Mouse (Mus musculus) hematopoietic stem cell, adult 5-6 weeks (primary cell): ENCODE results near the gene Sema4f. TPM values are rescaled to one million over a fixed set of nuclear protein-coding genes. Genes with fewer than 3 reads are reported as not detected.

Experiments
- ATAC-seq, 2 experiments: fragments of 125-278 bp in 1 of 2; replicated peaks in 1 of 2; 2 replicates each; pipeline ENCODE4 v1.8.0; 2016 to 2017; ENCODE audit warnings: inconsistent platforms in 2 of 2, mild to moderate bottlenecking in 2 of 2, moderate number of reproducible peaks in 2 of 2, low read depth in 1 of 2, moderate TSS enrichment in 1 of 2; ENCODE audit not compliant: low FRiP score in 2 of 2, poor library complexity in 2 of 2, severe bottlenecking in 2 of 2, insufficient read depth in 1 of 2, low TSS enrichment in 1 of 2
- total RNA-seq: library from RNA; stranded (forward); fragments of 172-1452, 232-1000 nt; gene quantifications from 2 replicates; pipeline ENCODE4 v1.2.3, GENCODE M21; 2017

The Sema4f gene
- total RNA-seq, 1 experiment from 2014 or later: 0.55 TPM

- no peak for ATAC-seq
Measured at GRCm38 (mm10) chr6:82885441-82885840, 54.1 kb downstream of the Sema4f start.

GRCm38 (mm10) chr6:82884570-82884969, 55.0 kb downstream of the Sema4f start:
- no peak for ATAC-seq

- ATAC-seq: peak; percentile 74 to 80
Measured at GRCm38 (mm10) chr6:82881485-82882096, 58.0 kb downstream of the Sema4f start.

GRCm38 (mm10) chr6:82880807-82881206, 58.8 kb downstream of the Sema4f start:
- ATAC-seq: no peak

- no peak for ATAC-seq
Measured at GRCm38 (mm10) chr6:82879463-82880089, 60.0 kb downstream of the Sema4f start.

- no peak for ATAC-seq
Measured at GRCm38 (mm10) chr6:82875509-82875935, 64.0 kb downstream of the Sema4f start.

- peak; percentile 90 for ATAC-seq
Measured at GRCm38 (mm10) chr6:82872332-82872707, 67.2 kb downstream of the Sema4f start.

GRCm38 (mm10) chr6:82871632-82872331, 67.8 kb downstream of the Sema4f start:
- ATAC-seq: peak; percentile 76 to 93

GRCm38 (mm10) chr6:82868476-82868875, 71.1 kb downstream of the Sema4f start:
- ATAC-seq: no peak

- peak; percentile 97 for ATAC-seq
Measured at GRCm38 (mm10) chr6:82863380-82863874, 76.1 kb downstream of the Sema4f start.

GRCm38 (mm10) chr6:82862475-82862874, 77.1 kb downstream of the Sema4f start:
- ATAC-seq: no peak

GRCm38 (mm10) chr6:82862042-82862441, 77.5 kb downstream of the Sema4f start:
- ATAC-seq: no peak

Other genes starting within 250 kb of the Sema4f start
- 47.4 and 64.9 TPM in 2 replicates for gene Pole4, start 234.4 kb downstream of the Sema4f start, total RNA-seq
- 32.4 and 35.6 TPM in 2 replicates for gene Hk2, start 165.3 kb downstream of the Sema4f start, total RNA-seq
- 1.2 and 2.6 TPM in 2 replicates for gene M1ap, start 7.1 kb upstream of the Sema4f start, total RNA-seq
- gene Dok1, start 93.7 kb upstream of the Sema4f start, total RNA-seq: 22.9 and 39.6 TPM in 2 replicates
- gene Loxl3, start 94.4 kb upstream of the Sema4f start, total RNA-seq: 1.3 and 2.2 TPM in 2 replicates
- gene Aup1, start 114.8 kb upstream of the Sema4f start, total RNA-seq: 114 and 124 TPM in 2 replicates
- 42.7 and 43.3 TPM in 2 replicates for gene Htra2, start 115.5 kb upstream of the Sema4f start, total RNA-seq
- gene Dqx1, start 118.1 kb upstream of the Sema4f start, total RNA-seq: 0.13 and 0.25 TPM in 2 replicates
- gene Tlx2, start 130.5 kb upstream of the Sema4f start, total RNA-seq: not detected in 2 replicates
- gene Pcgf1, start 138.1 kb upstream of the Sema4f start, total RNA-seq: 24.2 and 24.6 TPM in 2 replicates
- 1.5 TPM in 1 of 2 replicates, not detected in the other for gene Lbx2, start 146.6 kb upstream of the Sema4f start, total RNA-seq
- gene Ccdc142, start 161.8 kb upstream of the Sema4f start, total RNA-seq: 0.45 and 2.3 TPM in 2 replicates
- gene Gm42688, start 161.8 kb upstream of the Sema4f start, total RNA-seq: 2.4 and 4.1 TPM in 2 replicates
- gene Mrpl53, start 169.3 kb upstream of the Sema4f start, total RNA-seq: 8.4 and 19.3 TPM in 2 replicates
- gene Mogs, start 175.7 kb upstream of the Sema4f start, total RNA-seq: 57.8 and 60.4 TPM in 2 replicates
- gene Wbp1, start 181.8 kb upstream of the Sema4f start, total RNA-seq: 148 and 226 TPM in 2 replicates
- 31.1 and 42.3 TPM in 2 replicates for gene Ino80b, start 185.7 kb upstream of the Sema4f start, total RNA-seq
- gene Rtkn, start 195.7 kb upstream of the Sema4f start, total RNA-seq: 7.1 and 12.4 TPM in 2 replicates
- gene Wdr54, start 216.6 kb upstream of the Sema4f start, total RNA-seq: 0.20 and 0.31 TPM in 2 replicates
- 0.35 TPM in 1 of 2 replicates, not detected in the other for gene 1700003E16Rik, start 216.6 kb upstream of the Sema4f start, total RNA-seq
- gene Dctn1, start 226.2 kb upstream of the Sema4f start, total RNA-seq: 50.5 and 70.9 TPM in 2 replicates